Mouse (Mus musculus): ENCODE data around the gene F10. TPM values are rescaled to one million over a fixed set of nuclear protein-coding genes. Genes with fewer than 3 reads are reported as not detected.

F10 gene
- 133 and 162 TPM in 2 replicates for polyA plus RNA-seq (2015; fragmentation: Nextera tagmentation; extraction: Ambion mirVana)

GRCm38 (mm10) chr8:13037015-13037414, at the start of gene F10:
TSS of gene F10 (plus strand) at chr8:13037308.
- Histone ChIP-seq H3K4me2 (peak within 1 kb of the TSS; percentile 52), H3K9me3 (replicated peaks) (no peaks in the 10 kb centered on the region), H3K27me3 (no peaks in the 10 kb centered on the region), H3K36me3 (replicated peaks) (no peaks in the 10 kb centered on the region), H3K27ac (replicated peaks) (peak within 1 kb of the TSS; percentile 77), H3K4me1 (replicated peaks) (peaks cover 26% of the 10 kb centered on the region), H3K9ac (peak within 1 kb of the TSS; percentile 40; the same call in 1 of the 2 replicates), H3K4me3 (replicated peaks) (peak within 1 kb of the TSS; percentile 40)
- peak; percentile 66 for ATAC-seq (ENCODE audit: insufficient read depth)
- 45% methylated on average over 7 of the region's 7 CpGs for WGBS (ENCODE audit: insufficient replicate concordance)

- Histone ChIP-seq H3K4me1 (replicated peaks) (no peaks in the 10 kb centered on the region), H3K9me3 (replicated peaks) (no peaks in the 10 kb centered on the region), H3K4me2 (no peak overlapping the region), H3K27me3 (no peaks in the 10 kb centered on the region), H3K27ac (replicated peaks) (no peak overlapping the region), H3K36me3 (replicated peaks) (no peaks in the 10 kb centered on the region), H3K4me3 (replicated peaks) (no peak overlapping the region), H3K9ac (no peak overlapping the region)
- no peak for ATAC-seq (ENCODE audit: insufficient read depth)
- WGBS (ENCODE audit: insufficient replicate concordance): 71% methylated on average over 8 of the region's 8 CpGs
These were observed 49.5 kb upstream of the F10 start for GRCm38 (mm10) chr8:12987571-12987970.

- Histone ChIP-seq H3K4me2 (no peak overlapping the region), H3K36me3 (replicated peaks) (no peaks in the 10 kb centered on the region), H3K27ac (replicated peaks) (no peak overlapping the region), H3K4me1 (replicated peaks) (no peaks in the 10 kb centered on the region), H3K4me3 (replicated peaks) (no peak overlapping the region), H3K27me3 (no peaks in the 10 kb centered on the region), H3K9me3 (replicated peaks) (no peaks in the 10 kb centered on the region), H3K9ac (no peak overlapping the region)
- no peak for ATAC-seq (ENCODE audit: insufficient read depth)
- WGBS (ENCODE audit: insufficient replicate concordance): 65% methylated on average over 13 of the region's 13 CpGs
These were observed 48.2 kb upstream of the F10 start for GRCm38 (mm10) chr8:12988722-12989430.

GRCm38 (mm10) chr8:12991411-12991810, 45.7 kb upstream of the F10 start:
- ATAC-seq (ENCODE audit: insufficient read depth): no peak
- no peaks in the 10 kb centered on the region for H3K27me3 ChIP-seq
- H3K4me3 ChIP-seq (replicated peaks): no peak overlapping the region
- no peak overlapping the region for H3K4me2 ChIP-seq
- H3K9ac ChIP-seq: no peak overlapping the region
- 72% methylated on average over 10 of the region's 10 CpGs for WGBS (ENCODE audit: insufficient replicate concordance)
- H3K27ac ChIP-seq (replicated peaks): no peak overlapping the region
- no peaks in the 10 kb centered on the region for H3K9me3 ChIP-seq (replicated peaks)
- no peaks in the 10 kb centered on the region for H3K36me3 ChIP-seq (replicated peaks)
- no peaks in the 10 kb centered on the region for H3K4me1 ChIP-seq (replicated peaks)

GRCm38 (mm10) chr8:12994468-12994867, 42.6 kb upstream of the F10 start:
- Histone ChIP-seq H3K36me3 (replicated peaks) (no peaks in the 10 kb centered on the region), H3K9me3 (replicated peaks) (no peaks in the 10 kb centered on the region), H3K27me3 (no peaks in the 10 kb centered on the region), H3K9ac (no peak overlapping the region), H3K4me1 (replicated peaks) (no peaks in the 10 kb centered on the region), H3K4me3 (replicated peaks) (no peak overlapping the region), H3K4me2 (no peak overlapping the region), H3K27ac (replicated peaks) (no peak overlapping the region)
- 53% methylated on average over 5 of the region's 5 CpGs for WGBS (ENCODE audit: insufficient replicate concordance)
- no peak for ATAC-seq (ENCODE audit: insufficient read depth)

- 47% methylated on average over 5 of the region's 5 CpGs for WGBS (ENCODE audit: insufficient replicate concordance)
- Histone ChIP-seq H3K9ac (no peak overlapping the region), H3K4me2 (no peak overlapping the region), H3K27me3 (no peaks in the 10 kb centered on the region), H3K9me3 (replicated peaks) (no peaks in the 10 kb centered on the region), H3K4me1 (replicated peaks) (no peaks in the 10 kb centered on the region), H3K27ac (replicated peaks) (no peak overlapping the region), H3K4me3 (replicated peaks) (no peak overlapping the region), H3K36me3 (replicated peaks) (no peaks in the 10 kb centered on the region)
- ATAC-seq (ENCODE audit: insufficient read depth): no peak
These were observed 41.6 kb upstream of the F10 start for GRCm38 (mm10) chr8:12995481-12995880.

GRCm38 (mm10) chr8:12996831-12997275, 40.3 kb upstream of the F10 start:
- Histone ChIP-seq H3K4me2 (no peak overlapping the region), H3K4me1 (replicated peaks) (no peaks in the 10 kb centered on the region), H3K4me3 (replicated peaks) (no peak overlapping the region), H3K27me3 (no peaks in the 10 kb centered on the region), H3K36me3 (replicated peaks) (no peaks in the 10 kb centered on the region), H3K9me3 (replicated peaks) (no peaks in the 10 kb centered on the region), H3K9ac (no peak overlapping the region), H3K27ac (replicated peaks) (no peak overlapping the region)
- ATAC-seq (ENCODE audit: insufficient read depth): no peak
- 63% methylated on average over 8 of the region's 8 CpGs for WGBS (ENCODE audit: insufficient replicate concordance)

GRCm38 (mm10) chr8:12998331-12998730, 38.8 kb upstream of the F10 start:
- WGBS (ENCODE audit: insufficient replicate concordance): 56% methylated on average over 7 of the region's 8 CpGs

GRCm38 (mm10) chr8:12999793-13000192, 37.3 kb upstream of the F10 start:
- 55% methylated on average over 9 of the region's 9 CpGs for WGBS (ENCODE audit: insufficient replicate concordance)
- Histone ChIP-seq H3K4me3 (replicated peaks) (no peak overlapping the region), H3K27me3 (no peaks in the 10 kb centered on the region), H3K9me3 (replicated peaks) (no peaks in the 10 kb centered on the region), H3K36me3 (replicated peaks) (no peaks in the 10 kb centered on the region), H3K27ac (replicated peaks) (no peak overlapping the region), H3K9ac (no peak overlapping the region), H3K4me1 (replicated peaks) (no peaks in the 10 kb centered on the region), H3K4me2 (no peak overlapping the region)
- ATAC-seq (ENCODE audit: insufficient read depth): no peak

More at GRCm38 (mm10) chr8:12998331-12998730, 38.8 kb upstream of the F10 start:
- no peak overlapping the region for H3K9ac ChIP-seq
- H3K36me3 ChIP-seq (replicated peaks): no peaks in the 10 kb centered on the region
- H3K27me3 ChIP-seq: no peaks in the 10 kb centered on the region
- H3K4me2 ChIP-seq: no peak overlapping the region
- no peak overlapping the region for H3K27ac ChIP-seq (replicated peaks)
- H3K4me1 ChIP-seq (replicated peaks): no peaks in the 10 kb centered on the region
- ATAC-seq (ENCODE audit: insufficient read depth): no peak
- no peaks in the 10 kb centered on the region for H3K9me3 ChIP-seq (replicated peaks)
- H3K4me3 ChIP-seq (replicated peaks): no peak overlapping the region

GRCm38 (mm10) chr8:13007458-13007857, 29.6 kb upstream of the F10 start:
- Histone ChIP-seq H3K4me3 (replicated peaks) (no peak overlapping the region), H3K4me1 (replicated peaks) (no peaks in the 10 kb centered on the region), H3K9me3 (replicated peaks) (no peaks in the 10 kb centered on the region), H3K36me3 (replicated peaks) (no peaks in the 10 kb centered on the region), H3K27ac (replicated peaks) (no peak overlapping the region), H3K27me3 (no peaks in the 10 kb centered on the region), H3K9ac (no peak overlapping the region), H3K4me2 (no peak overlapping the region)
- 48% methylated on average over 4 of the region's 4 CpGs for WGBS (ENCODE audit: insufficient replicate concordance)
- no peak for ATAC-seq (ENCODE audit: insufficient read depth)

- H3K4me2 ChIP-seq: no peak overlapping the region
- H3K9me3 ChIP-seq (replicated peaks): no peaks in the 10 kb centered on the region
- H3K27ac ChIP-seq (replicated peaks): no peak overlapping the region
- H3K27me3 ChIP-seq: no peaks in the 10 kb centered on the region
- H3K4me3 ChIP-seq (replicated peaks): no peak overlapping the region
- ATAC-seq (ENCODE audit: insufficient read depth): peak; percentile 34; the same call in 1 of the 2 replicates
- no peaks in the 10 kb centered on the region for H3K36me3 ChIP-seq (replicated peaks)
- no peak overlapping the region for H3K9ac ChIP-seq
- 31% methylated on average over 4 of the region's 4 CpGs for WGBS (ENCODE audit: insufficient replicate concordance)
- no peaks in the 10 kb centered on the region for H3K4me1 ChIP-seq (replicated peaks)
These were observed 26.8 kb upstream of the F10 start for GRCm38 (mm10) chr8:13010313-13010712.

- no peaks in the 10 kb centered on the region for H3K4me1 ChIP-seq (replicated peaks)
- H3K36me3 ChIP-seq (replicated peaks): no peaks in the 10 kb centered on the region
- H3K4me2 ChIP-seq: no peak overlapping the region
- H3K27ac ChIP-seq (replicated peaks): no peak overlapping the region
- no peaks in the 10 kb centered on the region for H3K27me3 ChIP-seq
- 42% methylated on average over 4 of the region's 4 CpGs for WGBS (ENCODE audit: insufficient replicate concordance)
- H3K9ac ChIP-seq: no peak overlapping the region
- ATAC-seq (ENCODE audit: insufficient read depth): no peak
- H3K9me3 ChIP-seq (replicated peaks): no peaks in the 10 kb centered on the region
- no peak overlapping the region for H3K4me3 ChIP-seq (replicated peaks)
These were observed 17.5 kb upstream of the F10 start for GRCm38 (mm10) chr8:13019560-13019959.

All from liver, embryonic 15.5 days (tissue).